Mouse (Mus musculus) hindbrain, embryonic 13.5 days (tissue): ENCODE measurements at regions not wholly inside any gene's neighbourhood (a gene's known extent, or its start where the extent isn't known, plus 50 kb on each side); places are given as distances from the start of the nearest gene placed in this dataset.

Experiments used
- ATAC-seq: fragments of 200-750 bp; cut with Nextera tagmentation; 2 replicates; pipeline ENCODE4 v1.8.0; 2017; ENCODE audit warnings: moderate TSS enrichment; ENCODE audit not compliant: low FRiP score
- H3K27ac ChIP-seq: fragments of 300-500 bp; sonication (generic); 2 replicates; pipeline ENCODE4 v1.5.1; 2015; ENCODE audit warnings: inconsistent platforms, mild to moderate bottlenecking, moderate library complexity
- H3K27me3 ChIP-seq: fragments of 300-500 bp; sonication (generic); 2 replicates; pipeline ENCODE4 v1.6.1; 2015; ENCODE audit warnings: mild to moderate bottlenecking, inconsistent platforms
- H3K36me3 ChIP-seq: fragments of 300-500 bp; sonication (generic); 2 replicates; pipeline ENCODE4 v1.6.1; 2015; ENCODE audit warnings: mild to moderate bottlenecking, inconsistent platforms
- H3K4me1 ChIP-seq: fragments of 300-500 bp; sonication (generic); replicated peaks from 2 replicates; pipeline ENCODE4 v1.6.1; 2015; ENCODE audit warnings: inconsistent platforms
- H3K4me2 ChIP-seq: fragments of 300-500 bp; sonication (generic); 2 replicates; pipeline ENCODE4 v1.6.1; 2015; ENCODE audit warnings: inconsistent platforms, mild to moderate bottlenecking, moderate library complexity
- H3K4me3 ChIP-seq: fragments of 300-500 bp; sonication (generic); 2 replicates; pipeline ENCODE4 v1.5.1; 2015; ENCODE audit warnings: mild to moderate bottlenecking, inconsistent platforms
- H3K9ac ChIP-seq: fragments of 300-500 bp; sonication (generic); 2 replicates; pipeline ENCODE4 v1.6.1; 2015; ENCODE audit warnings: mild to moderate bottlenecking, inconsistent platforms
- H3K9me3 ChIP-seq: fragments of 300-500 bp; sonication (generic); 2 replicates; pipeline ENCODE4 v1.6.1; 2016; ENCODE audit warnings: inconsistent platforms
- WGBS: fragments of 180-500 bp; shearing (Covaris S2); methylation state at CpG from one replicate; pipeline ENCODE4 v1.1.7; 2015; 5-methylcytosine and 5-hydroxymethylcytosine counted together

- 62% methylated on average over 3 of the region's 3 CpGs for WGBS
- H3K9me3 ChIP-seq: no peaks in the 10 kb centered on the region
- H3K27ac ChIP-seq: no peak overlapping the region
- peaks cover 12% of the 10 kb centered on the region for H3K4me1 ChIP-seq
- no peak for ATAC-seq
- no peak overlapping the region for H3K9ac ChIP-seq
- no peak overlapping the region for H3K4me3 ChIP-seq
- H3K4me2 ChIP-seq: no peak overlapping the region
- H3K36me3 ChIP-seq: no peaks in the 10 kb centered on the region
- H3K27me3 ChIP-seq: no peaks in the 10 kb centered on the region
These were observed 126.2 kb downstream of the 9530068E07Rik start for GRCm38 (mm10) chr11:52522384-52522783.

DNA sequence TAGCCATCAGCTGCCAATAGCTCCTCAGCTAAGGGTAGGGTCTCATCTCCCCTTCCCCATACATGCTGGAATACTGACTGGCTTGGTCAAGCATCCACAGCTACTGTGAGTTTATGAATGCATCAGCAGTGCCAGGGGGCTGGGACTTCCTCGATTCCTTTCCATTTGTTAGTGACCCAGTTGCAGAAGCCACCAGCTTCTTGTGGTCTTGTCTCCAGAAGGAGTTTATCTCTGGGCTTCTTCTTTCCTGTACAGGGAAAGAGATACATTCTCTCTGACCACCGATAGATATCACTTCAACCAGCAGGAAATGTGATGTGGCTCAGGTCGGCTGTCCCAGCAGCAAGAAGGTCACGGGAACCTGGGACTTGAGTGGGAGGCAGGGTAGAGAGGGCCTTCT lies 127.0 kb downstream of the 9530068E07Rik start:
- no peaks in the 10 kb centered on the region for H3K27me3 ChIP-seq
- WGBS: 81% methylated on average over 4 of the region's 4 CpGs

DNA sequence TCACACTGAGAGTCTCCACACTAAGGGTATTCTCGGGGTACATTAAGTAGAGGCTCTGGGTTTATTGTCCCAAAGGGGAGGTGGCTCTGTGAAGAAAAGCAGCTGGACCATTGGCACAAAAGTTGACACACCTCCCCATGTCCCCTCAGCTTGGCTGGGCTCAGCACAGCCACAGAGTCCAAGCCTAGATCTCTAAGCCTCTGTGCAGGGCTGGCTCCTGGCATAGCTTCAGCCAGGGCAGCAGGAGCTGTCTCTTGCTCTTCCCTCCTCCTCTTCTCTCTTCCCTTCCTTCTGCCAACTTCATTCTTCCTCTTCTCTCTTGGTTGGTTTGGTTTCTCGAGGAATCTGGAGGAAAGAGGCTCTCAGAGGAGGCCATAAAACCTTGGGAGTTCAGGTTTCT lies 127.4 kb downstream of the 9530068E07Rik start:
- Histone ChIP-seq H3K9me3 (no peaks in the 10 kb centered on the region), H3K9ac (no peak overlapping the region), H3K4me1 (peaks cover 12% of the 10 kb centered on the region), H3K4me2 (no peak overlapping the region), H3K27ac (no peak overlapping the region), H3K27me3 (no peaks in the 10 kb centered on the region), H3K36me3 (no peaks in the 10 kb centered on the region), H3K4me3 (no peak overlapping the region)
- 71% methylated on average over 2 of the region's 2 CpGs for WGBS
- no peak for ATAC-seq

More for the DNA sequence above, 127.0 kb downstream of the 9530068E07Rik start:
- ATAC-seq: no peak
- Histone ChIP-seq H3K4me2 (no peak overlapping the region), H3K36me3 (no peaks in the 10 kb centered on the region), H3K27ac (no peak overlapping the region), H3K9ac (no peak overlapping the region), H3K9me3 (no peaks in the 10 kb centered on the region), H3K4me1 (peaks cover 12% of the 10 kb centered on the region), H3K4me3 (no peak overlapping the region)

DNA sequence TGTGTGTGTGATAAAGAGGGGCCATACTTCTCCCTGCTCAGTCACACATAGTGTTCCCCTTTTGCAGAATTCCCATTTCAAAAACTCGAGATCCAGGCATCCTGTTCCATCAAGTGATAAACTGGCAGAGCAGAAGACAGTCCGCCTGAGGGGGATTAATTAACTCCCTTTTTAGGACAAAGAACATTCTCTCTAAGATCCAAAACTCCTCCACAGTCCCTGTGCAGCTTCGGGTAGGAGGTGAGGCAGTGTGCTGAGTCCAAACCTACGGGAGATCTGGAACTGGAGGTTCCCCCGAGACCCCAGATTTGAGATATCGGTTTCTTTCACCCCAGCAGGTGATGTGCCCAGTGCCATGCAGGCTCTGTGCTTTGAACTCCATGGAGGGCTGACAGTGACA lies 129.2 kb downstream of the 9530068E07Rik start:
- no peak overlapping the region for H3K4me2 ChIP-seq
- H3K9ac ChIP-seq: no peak overlapping the region
- H3K36me3 ChIP-seq: no peaks in the 10 kb centered on the region
- no peaks in the 10 kb centered on the region for H3K9me3 ChIP-seq
- H3K27me3 ChIP-seq: no peaks in the 10 kb centered on the region
- peaks cover 6% of the 10 kb centered on the region; the same call in 1 of the 2 replicates for H3K4me1 ChIP-seq
- WGBS: 61% methylated on average over 6 of the region's 6 CpGs
- no peak for ATAC-seq
- no peak overlapping the region for H3K27ac ChIP-seq
- H3K4me3 ChIP-seq: no peak overlapping the region

DNA sequence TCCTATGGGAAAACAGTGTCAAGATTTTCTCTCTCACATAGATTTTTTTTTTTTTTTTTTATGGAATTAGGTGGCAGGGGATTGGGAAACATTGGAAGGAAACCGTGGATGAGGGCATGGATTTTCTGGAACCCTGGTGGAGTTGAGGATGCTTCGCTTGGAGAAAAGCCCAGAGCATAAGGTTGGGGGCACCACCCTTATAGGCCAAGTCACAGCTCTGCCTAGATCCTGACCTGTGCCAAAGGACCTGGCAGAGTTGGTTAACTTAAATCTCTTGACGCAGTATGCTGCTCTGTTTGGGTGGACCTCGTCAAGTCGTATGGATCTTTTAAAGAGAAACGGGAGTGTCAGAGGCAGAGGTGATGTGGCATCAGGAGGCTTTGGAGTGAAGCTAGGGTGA lies 130.1 kb downstream of the 9530068E07Rik start:
- no peak overlapping the region for H3K4me2 ChIP-seq
- H3K9me3 ChIP-seq: no peaks in the 10 kb centered on the region
- peaks cover 6% of the 10 kb centered on the region; the same call in 1 of the 2 replicates for H3K4me1 ChIP-seq
- H3K27me3 ChIP-seq: no peaks in the 10 kb centered on the region
- no peaks in the 10 kb centered on the region for H3K36me3 ChIP-seq
- no peak overlapping the region for H3K27ac ChIP-seq
- 86% methylated on average over 6 of the region's 6 CpGs for WGBS
- no peak overlapping the region for H3K4me3 ChIP-seq
- no peak for ATAC-seq
- no peak overlapping the region for H3K9ac ChIP-seq

GRCm38 (mm10) chr11:52533379-52533778 lies 137.2 kb downstream of the 9530068E07Rik start:
- Histone ChIP-seq H3K9ac (no peak overlapping the region), H3K4me2 (no peak overlapping the region), H3K4me3 (no peak overlapping the region), H3K4me1 (peaks cover 8% of the 10 kb centered on the region; the same call in 1 of the 2 replicates), H3K27ac (no peak overlapping the region), H3K27me3 (0 out of 2 replicates have a peak, but pooled peaks cover 11% of the 10 kb centered on the region), H3K36me3 (no peaks in the 10 kb centered on the region), H3K9me3 (no peaks in the 10 kb centered on the region)
- no peak for ATAC-seq
- WGBS: 67% methylated on average over 5 of the region's 5 CpGs

DNA sequence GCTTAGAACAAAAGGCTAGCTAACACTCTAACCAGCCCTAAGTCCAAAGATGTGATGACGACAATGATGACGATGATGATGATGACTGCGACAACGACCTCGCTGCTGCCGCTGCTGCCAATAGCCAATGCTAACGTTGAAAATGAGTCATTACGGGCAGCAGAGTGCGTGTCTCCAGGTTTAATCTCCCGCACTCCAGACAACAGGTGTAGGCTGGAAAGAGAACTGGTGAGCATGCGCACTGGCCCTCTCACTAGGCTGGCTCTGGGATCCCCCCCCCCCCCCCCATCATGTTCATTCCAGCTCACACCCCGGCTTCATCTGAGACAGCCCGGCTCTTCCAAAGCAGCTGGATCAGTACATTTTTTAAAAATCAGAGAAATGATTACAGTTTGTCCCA lies 138.4 kb downstream of the 9530068E07Rik start:
- Histone ChIP-seq H3K27me3 (0 out of 2 replicates have a peak, but pooled peaks cover 11% of the 10 kb centered on the region), H3K4me1 (peaks cover 8% of the 10 kb centered on the region; the same call in 1 of the 2 replicates), H3K36me3 (no peaks in the 10 kb centered on the region), H3K4me3 (no peak overlapping the region), H3K9ac (no peak overlapping the region), H3K27ac (no peak overlapping the region), H3K9me3 (no peaks in the 10 kb centered on the region), H3K4me2 (no peak overlapping the region)
- WGBS: 72% methylated on average over 13 of the region's 13 CpGs
- no peak for ATAC-seq

DNA sequence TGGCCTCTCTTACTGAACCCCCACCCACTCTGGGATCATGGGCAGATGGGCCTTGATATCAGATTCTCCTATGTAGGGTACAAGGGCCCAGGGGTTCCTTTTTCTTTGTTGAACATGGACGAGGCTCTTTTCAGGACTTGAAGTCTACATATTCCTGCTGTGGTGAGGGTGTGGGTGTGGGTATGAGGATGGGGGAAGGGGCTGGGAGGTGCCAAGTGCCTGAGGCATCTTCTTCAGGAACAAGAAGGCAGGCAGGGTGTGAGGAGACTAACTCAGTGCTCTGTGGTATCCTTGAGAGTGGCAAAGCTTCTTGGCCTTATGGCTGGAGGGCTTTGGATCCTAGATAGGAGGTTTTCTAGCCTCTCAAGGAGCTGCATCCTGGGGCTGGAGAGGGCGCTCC lies 140.0 kb downstream of the 9530068E07Rik start:
- Histone ChIP-seq H3K27ac (no peak overlapping the region), H3K9me3 (no peaks in the 10 kb centered on the region), H3K4me2 (no peak overlapping the region), H3K4me3 (no peak overlapping the region), H3K4me1 (peaks cover 14% of the 10 kb centered on the region), H3K36me3 (no peaks in the 10 kb centered on the region), H3K9ac (no peak overlapping the region), H3K27me3 (0 out of 2 replicates have a peak, but pooled peaks cover 11% of the 10 kb centered on the region)
- WGBS: 76% methylated on average over 2 of the region's 2 CpGs
- ATAC-seq: no peak

DNA sequence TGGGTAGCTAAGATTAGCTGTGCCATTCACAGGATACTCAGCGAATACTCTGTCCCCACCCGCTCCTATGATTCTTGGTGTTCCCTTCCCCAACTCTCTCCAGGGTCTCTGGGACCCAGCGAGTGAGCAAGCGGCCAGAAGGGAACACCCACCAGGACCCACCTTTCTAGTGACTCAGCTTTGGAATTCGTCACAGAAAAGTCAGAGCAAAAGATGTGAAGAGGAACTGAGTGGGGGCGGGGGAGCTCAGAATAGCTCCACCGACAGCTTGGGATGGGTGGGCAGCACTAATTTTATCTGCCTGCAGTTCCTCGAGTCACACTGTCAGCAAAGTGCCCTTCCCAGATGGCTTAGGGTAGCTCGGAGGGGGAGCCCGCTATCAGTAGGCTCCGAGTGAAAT lies 140.6 kb downstream of the 9530068E07Rik start:
- Histone ChIP-seq H3K4me1 (peaks cover 17% of the 10 kb centered on the region), H3K27me3 (0 out of 2 replicates have a peak, but pooled peaks cover 11% of the 10 kb centered on the region), H3K4me2 (no peak overlapping the region), H3K9me3 (no peaks in the 10 kb centered on the region), H3K36me3 (no peaks in the 10 kb centered on the region), H3K9ac (no peak overlapping the region), H3K27ac (no peak overlapping the region), H3K4me3 (no peak overlapping the region)
- 72% methylated on average over 11 of the region's 11 CpGs for WGBS
- no peak for ATAC-seq

DNA sequence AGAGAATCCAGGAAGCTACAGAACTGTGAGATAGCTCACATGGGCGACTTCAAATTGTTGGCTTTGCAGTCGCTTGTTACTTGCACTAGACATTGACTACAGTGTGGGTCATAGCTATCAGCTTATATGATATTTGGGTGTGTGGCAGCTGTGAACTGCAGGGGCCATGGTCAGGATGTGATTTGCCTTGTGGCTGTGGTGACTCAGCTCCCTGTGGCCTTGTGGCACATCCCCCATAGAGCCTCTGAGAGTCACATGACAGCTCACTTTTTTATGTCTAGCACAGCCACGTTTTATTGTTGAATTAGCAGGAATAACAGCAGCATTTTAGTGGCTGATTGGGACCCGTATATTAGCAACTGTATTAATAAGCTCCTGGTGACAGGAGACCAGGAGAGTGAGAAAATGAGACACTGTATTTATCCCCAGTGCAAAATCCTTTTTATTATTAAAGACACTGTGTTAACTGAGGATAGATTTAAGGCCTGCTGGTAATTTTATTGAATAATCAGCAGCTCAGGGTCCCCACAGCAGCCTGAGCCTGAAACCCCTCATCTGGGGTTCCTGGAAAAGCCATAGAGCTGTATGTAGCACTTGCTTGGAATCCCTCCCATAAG lies 141.7 kb downstream of the 9530068E07Rik start:
- H3K9ac ChIP-seq: no peak overlapping the region
- no peaks in the 10 kb centered on the region for H3K9me3 ChIP-seq
- H3K36me3 ChIP-seq: no peaks in the 10 kb centered on the region
- WGBS: 68% methylated on average over 4 of the region's 4 CpGs
- no peak overlapping the region for H3K4me3 ChIP-seq
- 0 out of 2 replicates have a peak, but pooled peaks cover 11% of the 10 kb centered on the region for H3K27me3 ChIP-seq
- no peak overlapping the region for H3K27ac ChIP-seq
- peaks cover 17% of the 10 kb centered on the region for H3K4me1 ChIP-seq
- no peak for ATAC-seq
- H3K4me2 ChIP-seq: no peak overlapping the region

GRCm38 (mm10) chr11:52541210-52541609 lies 145.0 kb downstream of the 9530068E07Rik start:
- H3K9me3 ChIP-seq: no peaks in the 10 kb centered on the region
- WGBS: 67% methylated on average over 5 of the region's 5 CpGs
- no peak overlapping the region for H3K27ac ChIP-seq
- H3K4me3 ChIP-seq: no peak overlapping the region
- ATAC-seq: peak; percentile 54; the same call in 1 of the 2 replicates
- H3K27me3 ChIP-seq: 0 out of 2 replicates have a peak, but pooled peaks cover 3% of the 10 kb centered on the region
- no peak overlapping the region for H3K4me2 ChIP-seq
- no peaks in the 10 kb centered on the region for H3K36me3 ChIP-seq
- peaks cover 9% of the 10 kb centered on the region for H3K4me1 ChIP-seq
- H3K9ac ChIP-seq: no peak overlapping the region

DNA sequence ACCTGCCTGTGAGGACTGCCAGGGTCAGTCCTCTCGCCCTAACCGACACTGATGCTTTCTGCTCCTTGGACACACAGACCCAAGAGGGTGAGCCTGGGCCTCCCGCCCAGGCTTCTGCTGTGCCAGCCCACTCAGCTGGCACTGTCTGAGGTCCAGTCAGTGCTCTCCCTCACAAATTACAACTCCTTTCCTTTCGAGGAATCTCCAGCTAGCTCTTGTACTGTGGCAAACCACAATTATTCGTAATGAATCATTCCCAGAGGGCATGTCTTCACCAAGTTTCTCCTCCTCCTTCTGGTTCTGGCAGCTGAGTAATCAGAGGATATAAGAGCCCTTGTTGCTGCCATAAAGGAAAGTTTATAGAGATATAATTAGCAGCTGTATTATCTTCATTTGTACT lies 155.2 kb downstream of the 9530068E07Rik start:
- no peak overlapping the region for H3K27ac ChIP-seq

GRCm38 (mm10) chr11:52552860-52553259 lies 156.6 kb downstream of the 9530068E07Rik start:
- Histone ChIP-seq H3K27me3 (no peaks in the 10 kb centered on the region), H3K36me3 (no peaks in the 10 kb centered on the region), H3K27ac (no peak overlapping the region), H3K4me2 (no peak overlapping the region), H3K9ac (no peak overlapping the region), H3K9me3 (no peaks in the 10 kb centered on the region), H3K4me1 (no peaks in the 10 kb centered on the region), H3K4me3 (no peak overlapping the region)
- ATAC-seq: no peak
- 94% methylated on average over 4 of the region's 4 CpGs for WGBS

More for the DNA sequence above, 155.2 kb downstream of the 9530068E07Rik start:
- no peak overlapping the region for H3K9ac ChIP-seq
- H3K4me3 ChIP-seq: no peak overlapping the region
- no peaks in the 10 kb centered on the region for H3K27me3 ChIP-seq
- no peaks in the 10 kb centered on the region for H3K9me3 ChIP-seq
- ATAC-seq: no peak
- 70% methylated on average over 5 of the region's 5 CpGs for WGBS
- no peaks in the 10 kb centered on the region for H3K36me3 ChIP-seq
- no peak overlapping the region for H3K4me2 ChIP-seq
- H3K4me1 ChIP-seq: no peaks in the 10 kb centered on the region
